Mouse (Mus musculus) mature B cell (primary cell): ENCODE data around the gene Polh.

Experiments
- in situ Hi-C: fragments of 300-500 bp; cut with MboI; formaldehyde crosslinking; loops from 2 replicates; pipeline ENCODE4 v1.14.3; 2019

The Polh gene

GRCm38 (mm10) chr17:46167014-46167413 lies 35.4 kb downstream of the Polh start:
- in situ Hi-C loops: no loop called here

- in situ Hi-C loops: no loop called here
Measured at GRCm38 (mm10) chr17:46166270-46166669, 36.2 kb downstream of the Polh start.

GRCm38 (mm10) chr17:46165460-46165859 lies 37.0 kb downstream of the Polh start:
- in situ Hi-C loops: no loop called here

- in situ Hi-C loops: no loop called here
Measured at GRCm38 (mm10) chr17:46164791-46165190, 37.7 kb downstream of the Polh start.

GRCm38 (mm10) chr17:46164301-46164700 lies 38.1 kb downstream of the Polh start:
- in situ Hi-C loops: no loop called here

- in situ Hi-C loops: no loop called here
Measured at GRCm38 (mm10) chr17:46162951-46163421, 39.5 kb downstream of the Polh start.

GRCm38 (mm10) chr17:46162551-46162950 lies 39.9 kb downstream of the Polh start:
- in situ Hi-C loops: no loop called here

GRCm38 (mm10) chr17:46161710-46162109 lies 40.7 kb downstream of the Polh start:
- in situ Hi-C loops: no loop called here

GRCm38 (mm10) chr17:46161179-46161578 lies 41.3 kb downstream of the Polh start:
- in situ Hi-C loops: no loop called here

GRCm38 (mm10) chr17:46160686-46161085 lies 41.8 kb downstream of the Polh start, which contains the start of gene Gtpbp2:
TSS of gene Gtpbp2 (plus strand) at chr17:46161032.
- in situ Hi-C loops: no loop called here

GRCm38 (mm10) chr17:46160090-46160662 lies 42.3 kb downstream of the Polh start:
- in situ Hi-C loops: no loop called here

- in situ Hi-C loops: no loop called here
Measured at GRCm38 (mm10) chr17:46159236-46159635, 43.2 kb downstream of the Polh start.

GRCm38 (mm10) chr17:46157131-46157530 lies 45.3 kb downstream of the Polh start:
- in situ Hi-C loops: no loop called here

- in situ Hi-C loops: no loop called here
Measured at GRCm38 (mm10) chr17:46156680-46157079, 45.8 kb downstream of the Polh start.

- in situ Hi-C loops: no loop called here
Measured at GRCm38 (mm10) chr17:46154336-46154735, 48.1 kb downstream of the Polh start.

- in situ Hi-C loops: no loop called here
Measured at GRCm38 (mm10) chr17:46152847-46153782, 49.3 kb downstream of the Polh start, which contains the start of gene Mad2l1bp. TSS of gene Mad2l1bp (minus strand) at chr17:46153553.

GRCm38 (mm10) chr17:46143578-46144423 lies 58.6 kb downstream of the Polh start, which contains the start of gene Rsph9:
TSS of gene Rsph9 (minus strand) at chr17:46144216.
- in situ Hi-C loops: no loop called here

- in situ Hi-C loops: no loop called here
Measured at GRCm38 (mm10) chr17:46139872-46140271, 62.6 kb downstream of the Polh start.

- in situ Hi-C loops: no loop called here
Measured at GRCm38 (mm10) chr17:46138563-46139236, 63.7 kb downstream of the Polh start.

- in situ Hi-C loops: no loop called here
Measured at GRCm38 (mm10) chr17:46132862-46133261, 69.6 kb downstream of the Polh start.

- in situ Hi-C loops: no loop called here
Measured at GRCm38 (mm10) chr17:46132058-46132718, 70.3 kb downstream of the Polh start.
